Mouse (Mus musculus) layer of hippocampus, adult 11-12 months (tissue): ENCODE measurements around the gene B3galt1.
A peak's percentile ranks its signal among the peaks of the same experiment; 100 is the strongest.

ENCODE experiments used
- DNase-seq: peaks from one replicate; pipeline ENCODE4 v3.0.0; 2022; ENCODE audit warnings: low spot score

B3galt1 gene

GRCm38 (mm10) chr2:67948408-67948807 is 382.7 kb downstream of the B3galt1 start:
- no peak for DNase-seq

- no peak for DNase-seq
These were observed 390.5 kb downstream of the B3galt1 start for GRCm38 (mm10) chr2:67956182-67956581.

- DNase-seq = no peak
These were observed 391.9 kb downstream of the B3galt1 start for GRCm38 (mm10) chr2:67957561-67957960.

GRCm38 (mm10) chr2:67960711-67961110 is 395.0 kb downstream of the B3galt1 start:
- DNase-seq = no peak

GRCm38 (mm10) chr2:67968812-67969211 is 403.1 kb downstream of the B3galt1 start:
- no peak for DNase-seq

GRCm38 (mm10) chr2:67971091-67971490 is 405.4 kb downstream of the B3galt1 start:
- no peak for DNase-seq

- no peak for DNase-seq
These were observed 405.9 kb downstream of the B3galt1 start for GRCm38 (mm10) chr2:67971576-67971975.

GRCm38 (mm10) chr2:67975764-67976163 is 410.1 kb downstream of the B3galt1 start:
- no peak for DNase-seq

- DNase-seq = no peak
These were observed 410.8 kb downstream of the B3galt1 start for GRCm38 (mm10) chr2:67976488-67976887.

GRCm38 (mm10) chr2:67977620-67978262 is 412.1 kb downstream of the B3galt1 start:
- DNase-seq = no peak

GRCm38 (mm10) chr2:67983563-67983962 is 417.9 kb downstream of the B3galt1 start:
- no peak for DNase-seq

GRCm38 (mm10) chr2:67985133-67985532 is 419.5 kb downstream of the B3galt1 start:
- DNase-seq = no peak

- no peak for DNase-seq
These were observed 427.8 kb downstream of the B3galt1 start for GRCm38 (mm10) chr2:67993421-67993820.

- no peak for DNase-seq
These were observed 437.4 kb downstream of the B3galt1 start for GRCm38 (mm10) chr2:68003091-68003490.

GRCm38 (mm10) chr2:68005210-68005609 is 439.5 kb downstream of the B3galt1 start:
- no peak for DNase-seq

- no peak for DNase-seq
These were observed 440.0 kb downstream of the B3galt1 start for GRCm38 (mm10) chr2:68005711-68006110.

GRCm38 (mm10) chr2:68011336-68011735 is 445.7 kb downstream of the B3galt1 start:
- DNase-seq = no peak

GRCm38 (mm10) chr2:68020251-68020680 is 454.6 kb downstream of the B3galt1 start:
- DNase-seq = peak; percentile 35

- DNase-seq = no peak
These were observed 456.0 kb downstream of the B3galt1 start for GRCm38 (mm10) chr2:68021541-68022152.

- DNase-seq = no peak
These were observed 463.1 kb downstream of the B3galt1 start for GRCm38 (mm10) chr2:68028811-68029210.

GRCm38 (mm10) chr2:68034711-68035110 is 469.0 kb downstream of the B3galt1 start:
- DNase-seq = no peak

GRCm38 (mm10) chr2:68040752-68041151 is 475.1 kb downstream of the B3galt1 start:
- no peak for DNase-seq

- DNase-seq = no peak
These were observed 486.8 kb downstream of the B3galt1 start for GRCm38 (mm10) chr2:68052481-68052880.

- no peak for DNase-seq
These were observed 487.6 kb downstream of the B3galt1 start for GRCm38 (mm10) chr2:68053243-68053642.
